Mouse (Mus musculus) myocyte (in vitro differentiated cells): Measurements from ENCODE around the gene Pard6a.

Experiments
- CEBPB ChIP-seq: IDR thresholded peaks from 2 replicates; pipeline ENCODE4 v1.6.1; 2011; ENCODE audit warnings: mild to moderate bottlenecking, moderate library complexity; ENCODE audit not compliant: poor library complexity, insufficient read depth, severe bottlenecking
- E2F4 ChIP-seq: IDR thresholded peaks from one replicate; pipeline ENCODE4 v1.6.1; 2011; ENCODE audit warnings: mild to moderate bottlenecking, control low read depth, moderate library complexity; ENCODE audit not compliant: insufficient read depth
- MAX ChIP-seq: IDR thresholded peaks from one replicate; pipeline ENCODE4 v1.6.1; 2011; ENCODE audit warnings: low read depth, mild to moderate bottlenecking, control low read depth
- MYOG ChIP-seq, 3 experiments: IDR thresholded peaks; one replicate each; pipeline ENCODE4 v1.6.1; 2011; ENCODE audit warnings: control low read depth in 2 of 3, low read depth in 2 of 3, mild to moderate bottlenecking in 2 of 3; ENCODE audit not compliant: insufficient read length in 2 of 3, control insufficient read depth in 1 of 3, insufficient read depth in 1 of 3
- POLR2A ChIP-seq: IDR thresholded peaks from one replicate; pipeline ENCODE4 v1.6.1; 2011; ENCODE audit warnings: low read depth, mild to moderate bottlenecking, control low read depth, moderate library complexity; ENCODE audit not compliant: insufficient read length
- REST ChIP-seq: IDR thresholded peaks from one replicate; pipeline ENCODE4 v1.6.1; 2011; ENCODE audit warnings: mild to moderate bottlenecking, control low read depth, moderate library complexity; ENCODE audit not compliant: insufficient read depth, insufficient read length
- TCF3 ChIP-seq: IDR thresholded peaks from one replicate; pipeline ENCODE4 v1.6.1; 2011; ENCODE audit warnings: low read depth, control low read depth; ENCODE audit not compliant: insufficient read length
- USF1 ChIP-seq: IDR thresholded peaks from one replicate; pipeline ENCODE4 v1.6.1; 2011; ENCODE audit warnings: low read depth, mild to moderate bottlenecking, control low read depth, moderate library complexity

GRCm38 (mm10) chr8:105688242-105688752 lies 12.7 kb upstream of the Pard6a start:
- TF ChIP-seq REST, result no peak
- no peak for TF ChIP-seq MAX
- TF ChIP-seq E2F4, result no peak
- TF ChIP-seq USF1, result no peak
- no peak for TF ChIP-seq POLR2A
- no peak for TF ChIP-seq TCF3
- no peak for TF ChIP-seq CEBPB
- TF ChIP-seq MYOG (IDR thresholded peaks at IDR 0.05; ENCODE audit: control insufficient read depth in 1 of 3, insufficient read depth in 1 of 3, insufficient read length in 2 of 3, low read depth in 2 of 3), result no peak
